Mouse (Mus musculus) E14TG2a.4 (cell line): ENCODE measurements around the gene Vmn2r19.

ENCODE experiments used
- H3K27me3 ChIP-seq: 2 replicates; pipeline ENCODE4 v1.6.1; 2014; ENCODE audit warnings: low read length, control low read depth; ENCODE audit not compliant: insufficient read depth
- H3K36me3 ChIP-seq: 2 replicates; pipeline ENCODE4 v1.6.1; 2014; ENCODE audit warnings: low read length, control low read depth; ENCODE audit not compliant: insufficient read depth
- H3K4me1 ChIP-seq: replicated peaks from 2 replicates; pipeline ENCODE4 v1.6.1; 2014; ENCODE audit warnings: low read depth, low read length, control low read depth
- H3K4me3 ChIP-seq: replicated peaks from 2 replicates; pipeline ENCODE4 v1.5.1; 2014; ENCODE audit warnings: mild to moderate bottlenecking, low read length
- H3K9me3 ChIP-seq: 2 replicates; pipeline ENCODE4 v1.6.1; 2014; ENCODE audit warnings: low read length, control low read depth
- CTCF ChIP-seq: conservative IDR thresholded peaks from 2 replicates; pipeline ENCODE4 v1.5.1; 2014; ENCODE audit warnings: low read length
- NANOG ChIP-seq: IDR thresholded peaks from 2 replicates; pipeline ENCODE4 v1.6.1; 2014; ENCODE audit warnings: borderline replicate concordance, low read length, mixed read lengths
- POU5F1 ChIP-seq: IDR thresholded peaks from 2 replicates; pipeline ENCODE4 v1.6.1; 2014; ENCODE audit warnings: low read length, borderline replicate concordance

Vmn2r19 gene

GRCm38 (mm10) chr6:123346141-123346540 lies 38.0 kb downstream of the Vmn2r19 start:
- no peaks in the 10 kb centered on the region for H3K4me1 ChIP-seq
- H3K4me3 ChIP-seq: no peak overlapping the region
- no peaks in the 10 kb centered on the region for H3K9me3 ChIP-seq
- TF ChIP-seq POU5F1 (no peak), NANOG (no peak), CTCF (no peak)
- H3K27me3 ChIP-seq: no peaks in the 10 kb centered on the region
- H3K36me3 ChIP-seq: no peaks in the 10 kb centered on the region
